Mouse (Mus musculus): ENCODE results near the gene Ppm1h. TPM values are rescaled to one million over a fixed set of nuclear protein-coding genes. Genes with fewer than 3 reads are reported as not detected.

Gene Ppm1h
- polyA plus RNA-seq, 1 experiment from 2014 or later = 5.1 TPM

GRCm38 (mm10) chr10:122877436-122877835, 198.9 kb downstream of the Ppm1h start:
- Histone ChIP-seq H3K36me3 (ENCODE audit: control insufficient read depth, insufficient read depth, low read length) (no peaks in the 10 kb centered on the region), H3K4me1 (ENCODE audit: control insufficient read depth, insufficient read depth, low read length) (0 out of 2 replicates have a peak, but pooled peaks cover 7% of the 10 kb centered on the region), H3K9me3 (ENCODE audit: control insufficient read depth, low read length) (no peaks in the 10 kb centered on the region), H3K4me3 (ENCODE audit: low read depth, low read length) (no peak overlapping the region), H3K27me3 (replicated peaks; ENCODE audit: control insufficient read depth, insufficient read depth, low read length) (no peaks in the 10 kb centered on the region), H3K27ac (replicated peaks; ENCODE audit: low read depth, low read length) (peak overlapping the region; percentile 13; the same call in 1 of the 2 replicates), H3K9ac (ENCODE audit: low read depth, low read length) (no peak overlapping the region), H3K4me2 (ENCODE audit: low read depth, low read length) (no peak overlapping the region)
- no peak for DNase-seq (ENCODE audit: low spot score)
- ATAC-seq (ENCODE audit: low read depth) = no peak
- WGBS = 54% methylated on average over 2 of the region's 2 CpGs

DNA sequence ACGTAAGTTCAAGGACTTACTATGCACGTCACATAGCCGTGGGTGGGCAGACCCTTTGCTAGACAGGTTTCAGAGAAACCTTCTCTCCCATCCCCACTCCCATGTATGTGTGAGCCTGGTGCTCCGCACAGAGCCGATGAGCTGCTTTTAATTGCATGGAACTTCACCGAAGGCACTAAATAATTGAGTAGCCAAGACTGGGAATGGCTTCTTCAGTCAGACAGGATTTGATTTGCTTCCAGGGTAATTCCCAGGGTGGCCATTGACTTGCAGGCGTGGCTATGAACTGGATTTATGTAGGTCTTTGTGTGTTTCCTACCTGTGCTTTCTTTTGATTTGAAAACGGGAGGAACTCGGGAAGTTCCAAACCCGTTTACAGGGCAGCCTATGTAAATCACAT, 202.9 kb downstream of the Ppm1h start:
- no peak for DNase-seq (ENCODE audit: low spot score)
- Histone ChIP-seq H3K36me3 (ENCODE audit: control insufficient read depth, insufficient read depth, low read length) (no peaks in the 10 kb centered on the region), H3K27ac (replicated peaks; ENCODE audit: low read depth, low read length) (no peak overlapping the region), H3K4me1 (ENCODE audit: control insufficient read depth, insufficient read depth, low read length) (peaks cover 31% of the 10 kb centered on the region), H3K4me2 (ENCODE audit: low read depth, low read length) (no peak overlapping the region), H3K4me3 (ENCODE audit: low read depth, low read length) (no peak overlapping the region), H3K9ac (ENCODE audit: low read depth, low read length) (no peak overlapping the region), H3K27me3 (replicated peaks; ENCODE audit: control insufficient read depth, insufficient read depth, low read length) (no peaks in the 10 kb centered on the region), H3K9me3 (ENCODE audit: control insufficient read depth, low read length) (no peaks in the 10 kb centered on the region)
- no peak for ATAC-seq (ENCODE audit: low read depth)
- 85% methylated on average over 10 of the region's 10 CpGs for WGBS

- WGBS = 52% methylated on average over 4 of the region's 4 CpGs
- Histone ChIP-seq H3K4me2 (ENCODE audit: low read depth, low read length) (no peak overlapping the region), H3K9me3 (ENCODE audit: control insufficient read depth, low read length) (no peaks in the 10 kb centered on the region), H3K4me3 (ENCODE audit: low read depth, low read length) (no peak overlapping the region), H3K27me3 (replicated peaks; ENCODE audit: control insufficient read depth, insufficient read depth, low read length) (no peaks in the 10 kb centered on the region), H3K27ac (replicated peaks; ENCODE audit: low read depth, low read length) (no peak overlapping the region), H3K9ac (ENCODE audit: low read depth, low read length) (no peak overlapping the region), H3K4me1 (ENCODE audit: control insufficient read depth, insufficient read depth, low read length) (peaks cover 39% of the 10 kb centered on the region), H3K36me3 (ENCODE audit: control insufficient read depth, insufficient read depth, low read length) (no peaks in the 10 kb centered on the region)
- ATAC-seq (ENCODE audit: low read depth) (no peak), DNase-seq (ENCODE audit: low spot score) (no peak)
These were observed 204.1 kb downstream of the Ppm1h start for GRCm38 (mm10) chr10:122882614-122883013.

DNA sequence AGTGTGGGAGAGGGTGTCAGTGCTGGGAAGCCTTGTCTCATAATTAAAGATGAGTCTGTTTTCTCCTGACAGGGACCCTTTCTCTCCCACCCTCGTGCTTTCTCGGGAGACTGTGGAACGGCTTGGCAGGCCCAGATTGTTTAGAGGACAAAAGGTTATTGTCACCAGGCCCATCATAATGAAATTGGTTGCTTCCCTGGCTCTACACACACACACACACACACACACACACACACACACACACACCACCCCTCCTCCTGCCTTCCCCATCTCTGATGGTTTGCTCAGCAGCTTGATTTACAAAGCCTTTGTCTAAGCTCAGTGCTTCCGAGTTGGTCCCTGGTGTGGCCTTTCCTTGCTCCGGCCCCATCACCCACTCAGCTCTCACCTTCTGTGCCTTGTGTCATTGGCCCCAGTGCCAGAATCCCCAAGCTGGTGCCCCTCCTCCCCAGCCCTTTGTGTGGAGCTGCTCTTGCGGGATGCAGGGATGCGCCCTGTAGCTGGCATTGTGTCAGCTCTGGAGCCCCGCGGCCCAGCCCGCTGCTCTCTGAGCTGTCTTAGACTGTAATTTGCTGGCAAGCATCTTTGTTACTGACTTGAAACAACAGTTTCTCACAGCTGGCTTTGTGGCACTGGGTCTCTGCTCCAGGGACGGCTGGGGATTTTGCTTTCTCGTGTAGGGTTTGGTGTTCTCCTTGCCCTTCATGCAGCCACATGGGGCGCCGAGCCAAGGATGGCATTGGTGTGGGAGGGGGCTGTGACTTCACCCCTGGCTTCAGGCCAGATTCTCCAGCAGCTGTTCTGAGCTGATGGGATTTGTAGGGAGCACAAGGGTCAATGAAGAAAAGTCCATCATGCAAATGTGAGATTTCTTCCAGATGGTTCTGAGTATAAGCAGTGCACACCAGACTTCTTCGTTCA, 205.5 kb downstream of the Ppm1h start:
- peak; percentile 87 for ATAC-seq (ENCODE audit: low read depth)
- DNase-seq (ENCODE audit: low spot score) = peak; percentile 93
- H3K36me3 ChIP-seq (ENCODE audit: control insufficient read depth, insufficient read depth, low read length) = no peaks in the 10 kb centered on the region
- H3K9ac ChIP-seq (ENCODE audit: low read depth, low read length) = peak overlapping the region; percentile 30
- no peaks in the 10 kb centered on the region for H3K27me3 ChIP-seq (replicated peaks; ENCODE audit: control insufficient read depth, insufficient read depth, low read length)
- peaks cover 51% of the 10 kb centered on the region for H3K4me1 ChIP-seq (ENCODE audit: control insufficient read depth, insufficient read depth, low read length)
- peak overlapping the region; percentile 31 for H3K4me2 ChIP-seq (ENCODE audit: low read depth, low read length)
- no peak overlapping the region for H3K4me3 ChIP-seq (ENCODE audit: low read depth, low read length)
- WGBS = 11% methylated on average over 15 of the region's 15 CpGs
- peak overlapping the region; percentile 81 for H3K27ac ChIP-seq (replicated peaks; ENCODE audit: low read depth, low read length)
- H3K9me3 ChIP-seq (ENCODE audit: control insufficient read depth, low read length) = no peaks in the 10 kb centered on the region

DNA sequence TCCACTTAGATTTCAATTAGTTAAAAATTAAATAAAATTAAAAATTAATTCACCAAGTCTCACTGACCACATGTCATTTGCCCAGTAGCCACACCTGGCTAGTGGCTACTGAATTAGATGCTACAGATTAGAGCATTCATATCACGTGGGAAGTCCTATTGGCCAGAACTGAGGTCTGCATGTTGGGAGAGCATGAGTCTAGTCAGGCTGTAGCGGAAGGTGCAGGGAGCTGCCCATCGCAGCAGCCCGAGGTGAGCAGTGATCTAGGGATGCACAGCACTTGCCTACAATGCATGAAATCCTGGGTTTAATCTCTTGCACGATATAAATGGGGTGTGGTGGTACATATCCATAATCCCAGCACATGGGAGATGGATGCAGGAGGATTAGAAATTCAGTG, 206.7 kb downstream of the Ppm1h start:
- Histone ChIP-seq H3K27ac (replicated peaks; ENCODE audit: low read depth, low read length) (peak overlapping the region; percentile 81; the same call in 1 of the 2 replicates), H3K4me1 (ENCODE audit: control insufficient read depth, insufficient read depth, low read length) (peaks cover 58% of the 10 kb centered on the region), H3K4me2 (ENCODE audit: low read depth, low read length) (no peak overlapping the region), H3K9me3 (ENCODE audit: control insufficient read depth, low read length) (no peaks in the 10 kb centered on the region), H3K9ac (ENCODE audit: low read depth, low read length) (no peak overlapping the region), H3K4me3 (ENCODE audit: low read depth, low read length) (no peak overlapping the region), H3K27me3 (replicated peaks; ENCODE audit: control insufficient read depth, insufficient read depth, low read length) (no peaks in the 10 kb centered on the region), H3K36me3 (ENCODE audit: control insufficient read depth, insufficient read depth, low read length) (no peaks in the 10 kb centered on the region)
- DNase-seq (ENCODE audit: low spot score) (no peak), ATAC-seq (ENCODE audit: low read depth) (no peak)
- WGBS = 86% methylated on average over 5 of the region's 5 CpGs

DNA sequence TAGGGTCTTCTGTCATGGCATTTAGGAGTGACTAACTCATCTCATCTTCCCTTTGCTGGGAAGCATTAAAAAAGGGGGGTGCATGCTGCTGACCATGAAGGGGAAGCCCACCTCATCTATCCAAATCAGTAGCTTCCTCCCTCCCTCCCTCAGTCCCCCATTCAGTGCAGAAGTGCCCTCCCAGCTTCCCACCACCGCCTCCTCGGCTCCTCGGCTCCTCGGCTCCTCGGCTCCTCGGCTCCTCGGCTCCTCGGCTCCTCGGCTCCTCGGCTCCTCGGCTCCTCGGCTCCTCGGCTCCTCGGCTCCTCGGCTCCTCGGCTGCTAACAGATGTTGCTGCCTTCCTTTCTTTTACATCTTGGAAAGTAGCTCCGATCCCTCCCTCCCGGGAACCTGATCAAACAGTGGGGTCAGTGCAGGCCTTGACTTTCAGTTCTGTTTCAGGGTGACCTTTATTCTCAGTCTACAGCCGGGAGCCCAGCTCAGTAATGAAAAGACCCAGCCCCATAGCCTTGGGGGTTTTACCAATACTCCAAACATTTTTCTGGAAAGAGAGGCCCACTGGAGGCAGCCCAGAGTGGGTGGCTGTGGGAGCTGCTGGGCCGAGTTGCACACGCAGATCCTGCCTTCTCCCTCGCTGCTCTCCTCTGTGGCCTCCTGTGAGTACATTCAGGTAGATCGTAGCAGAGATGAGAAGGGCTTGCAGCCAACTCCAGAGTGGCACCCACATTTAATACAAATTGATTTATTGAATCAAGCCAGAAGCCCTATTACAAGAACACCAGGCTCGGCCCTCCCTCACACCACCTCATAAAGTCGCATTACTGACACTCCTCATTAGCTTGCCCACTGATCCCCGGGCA, 207.7 kb downstream of the Ppm1h start:
- DNase-seq (ENCODE audit: low spot score) (peak; percentile 88), ATAC-seq (ENCODE audit: low read depth) (peak; percentile 27)
- H3K9ac ChIP-seq (ENCODE audit: low read depth, low read length) = peak overlapping the region; percentile 58
- H3K27ac ChIP-seq (replicated peaks; ENCODE audit: low read depth, low read length) = peak overlapping the region; percentile 96
- H3K4me1 ChIP-seq (ENCODE audit: control insufficient read depth, insufficient read depth, low read length) = peaks cover 61% of the 10 kb centered on the region
- no peaks in the 10 kb centered on the region for H3K27me3 ChIP-seq (replicated peaks; ENCODE audit: control insufficient read depth, insufficient read depth, low read length)
- H3K4me3 ChIP-seq (ENCODE audit: low read depth, low read length) = peak overlapping the region; percentile 8
- H3K36me3 ChIP-seq (ENCODE audit: control insufficient read depth, insufficient read depth, low read length) = no peaks in the 10 kb centered on the region
- H3K9me3 ChIP-seq (ENCODE audit: control insufficient read depth, low read length) = no peaks in the 10 kb centered on the region
- H3K4me2 ChIP-seq (ENCODE audit: low read depth, low read length) = peak overlapping the region; percentile 50
- WGBS = 8% methylated on average over 26 of the region's 26 CpGs

- WGBS = 27% methylated on average over 14 of the region's 14 CpGs
- Histone ChIP-seq H3K4me2 (ENCODE audit: low read depth, low read length) (peak overlapping the region; percentile 50), H3K9me3 (ENCODE audit: control insufficient read depth, low read length) (no peaks in the 10 kb centered on the region), H3K36me3 (ENCODE audit: control insufficient read depth, insufficient read depth, low read length) (no peaks in the 10 kb centered on the region), H3K4me3 (ENCODE audit: low read depth, low read length) (0 out of 2 replicates have a peak overlapping the region, but pooled peaks have one; percentile 1), H3K4me1 (ENCODE audit: control insufficient read depth, insufficient read depth, low read length) (peaks cover 61% of the 10 kb centered on the region), H3K9ac (ENCODE audit: low read depth, low read length) (peak overlapping the region; percentile 58), H3K27me3 (replicated peaks; ENCODE audit: control insufficient read depth, insufficient read depth, low read length) (no peaks in the 10 kb centered on the region), H3K27ac (replicated peaks; ENCODE audit: low read depth, low read length) (peak overlapping the region; percentile 96)
- 0 out of 2 replicates have a peak, but pooled peaks have one; percentile 2 for ATAC-seq (ENCODE audit: low read depth)
- DNase-seq (ENCODE audit: low spot score) = peak; percentile 85
These were observed 208.5 kb downstream of the Ppm1h start for GRCm38 (mm10) chr10:122886916-122887527.

Data from embryonic facial prominence, embryonic 14.5 days (tissue).